Comparison of ENCODE assay signal across 26 mouse cellular contexts in the genomic region with DNA sequence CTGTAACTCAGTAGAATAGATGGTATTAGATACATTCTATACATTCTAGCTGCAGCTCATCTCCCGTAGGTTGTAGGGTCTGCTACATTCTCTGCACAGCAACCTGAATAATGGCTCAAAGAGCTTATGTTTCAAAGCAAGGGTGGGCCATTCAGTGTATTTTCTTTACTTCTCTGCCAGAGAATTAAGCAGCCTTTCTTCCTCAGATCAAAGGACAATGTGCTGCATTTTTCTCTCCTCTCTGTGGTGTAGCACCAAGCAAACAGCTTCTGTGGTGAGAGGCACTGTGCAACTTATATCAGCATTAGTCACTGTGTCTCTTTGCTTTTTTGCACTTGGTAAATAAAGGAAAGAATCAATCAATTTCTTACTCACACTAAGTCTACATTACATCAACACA.
DNase-seq lines count a peak whose midpoint lies in the region; ATAC-seq and TF ChIP-seq lines count a peak whose summit lies in the region.
"Had no signal": no experiment of that assay in that cellular context is flagged by ENCODE, and none has a peak within 500 bp of the region (broad histone marks: within the 10 kb centered on the region; RNA-seq: fewer than 3 reads in every experiment).

No protein-coding gene starts in this region.

- no peak overlapping the region for H3K9ac ChIP-seq in embryonic facial prominence, embryonic 14.5 days (ENCODE audit: low read depth, low read length)
- no peak overlapping the region for H3K9ac ChIP-seq in lung, embryonic 14.5 days
- H3K9ac ChIP-seq in forebrain, embryonic 15.5 days (replicated peaks) = no peak overlapping the region
- H3K9ac ChIP-seq: heart, embryonic 12.5 days; intestine, embryonic 15.5 days; limb, embryonic 12.5 days; liver, embryonic 14.5 days; neural tube, embryonic 15.5 days had no signal

- no peaks in the 10 kb centered on the region for H3K9me3 ChIP-seq in embryonic facial prominence, embryonic 14.5 days (ENCODE audit: control insufficient read depth, low read length)
- H3K9me3 ChIP-seq in embryonic facial prominence, embryonic 10.5 days = no peaks in the 10 kb centered on the region
- H3K9me3 ChIP-seq in lung, embryonic 14.5 days (ENCODE audit: low read depth, low read length) = no peaks in the 10 kb centered on the region
- no peaks in the 10 kb centered on the region for H3K9me3 ChIP-seq in forebrain, embryonic 15.5 days
- H3K9me3 ChIP-seq: heart, embryonic 12.5 days; hindbrain, embryonic 10.5 days; intestine, embryonic 15.5 days; limb, embryonic 12.5 days; neural tube, embryonic 15.5 days had no signal

- no peaks in the 10 kb centered on the region for H3K27me3 ChIP-seq in embryonic facial prominence, embryonic 14.5 days (replicated peaks; ENCODE audit: control insufficient read depth, insufficient read depth, low read length)
- no peaks in the 10 kb centered on the region for H3K27me3 ChIP-seq in embryonic facial prominence, embryonic 10.5 days (replicated peaks; ENCODE audit: low read depth, poor library complexity, severe bottlenecking)
- no peaks in the 10 kb centered on the region for H3K27me3 ChIP-seq in lung, embryonic 14.5 days (ENCODE audit: insufficient read depth, low read length)
- H3K27me3 ChIP-seq in forebrain, embryonic 15.5 days = no peaks in the 10 kb centered on the region
- H3K27me3 ChIP-seq: heart, embryonic 12.5 days; intestine, embryonic 15.5 days; limb, embryonic 12.5 days; neural tube, embryonic 15.5 days; Patski had no signal

- H3K36me3 ChIP-seq in embryonic facial prominence, embryonic 14.5 days (ENCODE audit: control insufficient read depth, insufficient read depth, low read length) = no peaks in the 10 kb centered on the region
- H3K36me3 ChIP-seq in embryonic facial prominence, embryonic 10.5 days (replicated peaks) = no peaks in the 10 kb centered on the region
- H3K36me3 ChIP-seq in lung, embryonic 14.5 days (ENCODE audit: insufficient read depth) = no peaks in the 10 kb centered on the region
- no peaks in the 10 kb centered on the region for H3K36me3 ChIP-seq in forebrain, embryonic 15.5 days
- H3K36me3 ChIP-seq: heart, embryonic 12.5 days; hindbrain, embryonic 10.5 days; intestine, embryonic 15.5 days; limb, embryonic 12.5 days; neural tube, embryonic 15.5 days had no signal

- peaks cover 4% of the 10 kb centered on the region; the same call in 1 of the 2 replicates for H3K4me1 ChIP-seq in embryonic facial prominence, embryonic 14.5 days (ENCODE audit: control insufficient read depth, insufficient read depth, low read length)
- H3K4me1 ChIP-seq in embryonic facial prominence, embryonic 10.5 days = no peaks in the 10 kb centered on the region
- H3K4me1 ChIP-seq in lung, embryonic 14.5 days (ENCODE audit: insufficient read depth) = no peaks in the 10 kb centered on the region
- H3K4me1 ChIP-seq in forebrain, embryonic 15.5 days = peaks cover 4% of the 10 kb centered on the region; the same call in 1 of the 2 replicates
- H3K4me1 ChIP-seq: heart, embryonic 12.5 days; intestine, embryonic 15.5 days; limb, embryonic 12.5 days; neural tube, embryonic 15.5 days had no signal

- DNase-seq in embryonic facial prominence, embryonic 14.5 days (ENCODE audit: low spot score) = peak; percentile 11
- no peak for DNase-seq in embryonic facial prominence, embryonic 10.5 days (ENCODE audit: low spot score)
- DNase-seq in lung, embryonic 14.5 days = peak; percentile 6
- no peak for DNase-seq in lung, postnatal 14 days
- peak; percentile 69 for DNase-seq in Muller cell, postnatal 12 days (ENCODE audit: inconsistent ontology term)
- DNase-seq in right cerebral cortex, postnatal 36 days (ENCODE audit: low spot score in 2 of 2) = no peak
- no peak for DNase-seq in kidney, postnatal 10 days
- DNase-seq: adrenal gland, adult 2 months; cerebellum, adult 18-20 months; cerebellum, postnatal 14 days; gastrocnemius, postnatal 25 days; heart, adult 18-20 months; heart, postnatal 10 days; kidney, adult 8-10 months; kidney, postnatal 14 days; thymus, postnatal 36 days had no signal

- 42% methylated on average over 1 of the region's 1 CpGs for WGBS in embryonic facial prominence, embryonic 14.5 days
- WGBS in embryonic facial prominence, embryonic 10.5 days = 39% methylated on average over 1 of the region's 1 CpGs
- 63% methylated on average over 1 of the region's 1 CpGs for WGBS in lung, embryonic 14.5 days
- 2% methylated on average over 1 of the region's 1 CpGs for WGBS in forebrain, embryonic 15.5 days

- no peak overlapping the region for H3K27ac ChIP-seq in embryonic facial prominence, embryonic 14.5 days (replicated peaks; ENCODE audit: low read depth, low read length)
- H3K27ac ChIP-seq in embryonic facial prominence, embryonic 10.5 days (replicated peaks) = no peak overlapping the region
- H3K27ac ChIP-seq in lung, embryonic 14.5 days (ENCODE audit: low read depth) = peak overlapping the region; percentile 46; the same call in 1 of the 2 replicates
- H3K27ac ChIP-seq in forebrain, embryonic 15.5 days (replicated peaks) = no peak overlapping the region
- H3K27ac ChIP-seq: hindbrain, embryonic 10.5 days; intestine, embryonic 15.5 days; limb, embryonic 12.5 days; liver, embryonic 14.5 days; neural tube, embryonic 15.5 days had no signal

- H3K4me3 ChIP-seq in embryonic facial prominence, embryonic 14.5 days (ENCODE audit: low read depth, low read length) = no peak overlapping the region
- H3K4me3 ChIP-seq in embryonic facial prominence, embryonic 10.5 days = no peak overlapping the region
- no peak overlapping the region for H3K4me3 ChIP-seq in lung, embryonic 14.5 days (ENCODE audit: low read depth, low read length)
- H3K4me3 ChIP-seq in forebrain, embryonic 15.5 days = no peak overlapping the region
- H3K4me3 ChIP-seq: heart, embryonic 12.5 days; hindbrain, embryonic 10.5 days; intestine, embryonic 15.5 days; limb, embryonic 12.5 days; neural tube, embryonic 15.5 days had no signal

- no peak overlapping the region for H3K4me2 ChIP-seq in embryonic facial prominence, embryonic 14.5 days (ENCODE audit: low read depth, low read length)
- no peak overlapping the region for H3K4me2 ChIP-seq in lung, embryonic 14.5 days
- H3K4me2 ChIP-seq in forebrain, embryonic 15.5 days (replicated peaks) = no peak overlapping the region
- H3K4me2 ChIP-seq: heart, embryonic 12.5 days; intestine, embryonic 15.5 days; limb, embryonic 12.5 days; neural tube, embryonic 15.5 days had no signal

- TF ChIP-seq CTCF in lung, embryonic 14.5 days (IDR thresholded peaks at IDR 0.05; ENCODE audit: low read depth) = no peak

- ATAC-seq in embryonic facial prominence, embryonic 14.5 days (ENCODE audit: low read depth) = peak; percentile 60; the same call in 1 of the 2 replicates
- ATAC-seq in lung, embryonic 14.5 days (ENCODE audit: insufficient read depth) = peak; percentile 54; the same call in 1 of the 2 replicates
- ATAC-seq in forebrain, embryonic 15.5 days (replicated peaks) = peak; percentile 46; the same call in 1 of the 2 replicates
- ATAC-seq: CD4-positive, CD25-positive, alpha-beta regulatory T cell, adult 4 months; hindbrain, embryonic 16.5 days; intestine, embryonic 15.5 days; Patski had no signal

Comparison
In these comparisons a context has a peak if more than half of its experiments do, and no peak if none do; other contexts are left out.
1. DNase-seq: peak in embryonic facial prominence, embryonic 14.5 days (single experiment), lung, embryonic 14.5 days (single experiment) and Muller cell, postnatal 12 days (single experiment); none in embryonic facial prominence, embryonic 10.5 days (single experiment), lung, postnatal 14 days (single experiment), right cerebral cortex, postnatal 36 days (0 of 2) and kidney, postnatal 10 days (single experiment).
2. Peak in every context shown above with its lines, with median percentiles within 50 percentile points of each other: ATAC-seq.